Mouse (Mus musculus) myocyte (in vitro differentiated cells): ENCODE results near the gene Svs2. TPM values are rescaled to one million over a fixed set of nuclear protein-coding genes. Genes with fewer than 3 reads are reported as not detected.

Source experiments
- H3K27me3 ChIP-seq: one replicate; pipeline ENCODE4 v1.6.1; 2011; ENCODE audit not compliant: control insufficient read depth, insufficient read depth, insufficient read length
- H3K36me3 ChIP-seq: one replicate; pipeline ENCODE4 v1.6.1; 2011; ENCODE audit not compliant: control insufficient read depth, insufficient read depth
- H3K4me2 ChIP-seq: one replicate; pipeline ENCODE4 v1.6.1; 2011; ENCODE audit warnings: low read depth, control low read depth
- H3K4me3 ChIP-seq: one replicate; pipeline ENCODE4 v1.5.1; 2011; ENCODE audit warnings: mild to moderate bottlenecking, control low read depth, moderate library complexity
- H3K79me2 ChIP-seq: one replicate; pipeline ENCODE4 v1.6.1; 2011; ENCODE audit not compliant: control insufficient read depth, insufficient read depth
- H3ac ChIP-seq: one replicate; pipeline ENCODE4 v1.6.1; 2011; ENCODE audit not compliant: control insufficient read depth, insufficient read length
- CEBPB ChIP-seq: IDR thresholded peaks from 2 replicates; pipeline ENCODE4 v1.6.1; 2011; ENCODE audit warnings: mild to moderate bottlenecking, moderate library complexity; ENCODE audit not compliant: poor library complexity, insufficient read depth, severe bottlenecking
- E2F4 ChIP-seq: IDR thresholded peaks from one replicate; pipeline ENCODE4 v1.6.1; 2011; ENCODE audit warnings: mild to moderate bottlenecking, control low read depth, moderate library complexity; ENCODE audit not compliant: insufficient read depth
- MAX ChIP-seq: IDR thresholded peaks from one replicate; pipeline ENCODE4 v1.6.1; 2011; ENCODE audit warnings: low read depth, mild to moderate bottlenecking, control low read depth
- MYOD1 ChIP-seq, 3 experiments: IDR thresholded peaks; one replicate each; pipeline ENCODE4 v1.6.1; 2011; ENCODE audit warnings: control low read depth in 2 of 3, low read depth in 2 of 3, mild to moderate bottlenecking in 2 of 3, moderate library complexity in 1 of 3; ENCODE audit not compliant: insufficient read length in 2 of 3, control insufficient read depth in 1 of 3
- MYOG ChIP-seq, 3 experiments: IDR thresholded peaks; one replicate each; pipeline ENCODE4 v1.6.1; 2011; ENCODE audit warnings: control low read depth in 2 of 3, low read depth in 2 of 3, mild to moderate bottlenecking in 2 of 3; ENCODE audit not compliant: insufficient read length in 2 of 3, control insufficient read depth in 1 of 3, insufficient read depth in 1 of 3
- POLR2A ChIP-seq: IDR thresholded peaks from one replicate; pipeline ENCODE4 v1.6.1; 2011; ENCODE audit warnings: low read depth, mild to moderate bottlenecking, control low read depth, moderate library complexity; ENCODE audit not compliant: insufficient read length
- POLR2AphosphoS2 ChIP-seq: IDR thresholded peaks from one replicate; pipeline ENCODE4 v1.6.1; 2011; ENCODE audit warnings: low read depth, control low read depth; ENCODE audit not compliant: insufficient read length
- REST ChIP-seq: IDR thresholded peaks from one replicate; pipeline ENCODE4 v1.6.1; 2011; ENCODE audit warnings: mild to moderate bottlenecking, control low read depth, moderate library complexity; ENCODE audit not compliant: insufficient read depth, insufficient read length
- SRF ChIP-seq: IDR thresholded peaks from one replicate; pipeline ENCODE4 v1.6.1; 2011; ENCODE audit warnings: low read depth; ENCODE audit not compliant: control insufficient read depth, insufficient read length
- TCF12 ChIP-seq: IDR thresholded peaks from one replicate; pipeline ENCODE4 v1.6.1; 2011; ENCODE audit warnings: mild to moderate bottlenecking, control low read depth; ENCODE audit not compliant: poor library complexity, insufficient read depth, severe bottlenecking
- TCF3 ChIP-seq: IDR thresholded peaks from one replicate; pipeline ENCODE4 v1.6.1; 2011; ENCODE audit warnings: low read depth, control low read depth; ENCODE audit not compliant: insufficient read length
- USF1 ChIP-seq: IDR thresholded peaks from one replicate; pipeline ENCODE4 v1.6.1; 2011; ENCODE audit warnings: low read depth, mild to moderate bottlenecking, control low read depth, moderate library complexity
- polyA plus RNA-seq: library from polyadenylated mRNA; unstranded; fragments of >200 nt; fragmentation: generic; extraction: Trizol; gene quantifications from one replicate; pipeline ENCODE4 v1.2.1, GENCODE M21; 2012; ENCODE audit warnings: missing spikeins

The Svs2 gene
- polyA plus RNA-seq, 1 experiment, result not detected

- Histone ChIP-seq H3K36me3 (no peaks in the 10 kb centered on the region), H3K27me3 (peaks cover 31% of the 10 kb centered on the region), H3ac (no peak within 1 kb of the TSS), H3K4me2 (no peak within 1 kb of the TSS), H3K79me2 (no peaks in the 10 kb centered on the region), H3K4me3 (no peak within 1 kb of the TSS)
- TF ChIP-seq TCF12, result no peak
- TF ChIP-seq POLR2AphosphoS2, result no peak
- no peak for TF ChIP-seq SRF
- TF ChIP-seq E2F4, result no peak
- TF ChIP-seq POLR2A, result no peak
- TF ChIP-seq TCF3, result no peak
- no peak for TF ChIP-seq USF1
- no peak for TF ChIP-seq MAX
- TF ChIP-seq MYOG (IDR thresholded peaks at IDR 0.05; ENCODE audit: control insufficient read depth in 1 of 3, insufficient read depth in 1 of 3, insufficient read length in 2 of 3, low read depth in 2 of 3), result no peak
- TF ChIP-seq CEBPB, result no peak
- TF ChIP-seq MYOD1 (IDR thresholded peaks at IDR 0.05; ENCODE audit: control insufficient read depth in 1 of 3, insufficient read length in 2 of 3, low read depth in 2 of 3), result no peak
- no peak for TF ChIP-seq REST
Measured at GRCm38 (mm10) chr2:164199626-164200327, 38.5 kb downstream of the Svs2 start, which contains the start of gene Wfdc15a. Gene Wfdc15a (minus strand): TSS chr2:164200130.

- H3K36me3 ChIP-seq, result no peaks in the 10 kb centered on the region
- H3K79me2 ChIP-seq, result no peaks in the 10 kb centered on the region
- no peak overlapping the region for H3K4me3 ChIP-seq
- peaks cover 54% of the 10 kb centered on the region for H3K27me3 ChIP-seq
- TF ChIP-seq MYOG (IDR thresholded peaks at IDR 0.05; ENCODE audit: control insufficient read depth in 1 of 3, insufficient read depth in 1 of 3, insufficient read length in 2 of 3, low read depth in 2 of 3) (no peak), TCF12 (no peak), SRF (no peak), REST (no peak), TCF3 (no peak), MYOD1 (IDR thresholded peaks at IDR 0.05; ENCODE audit: control insufficient read depth in 1 of 3, insufficient read length in 2 of 3, low read depth in 2 of 3) (no peak), CEBPB (no peak), E2F4 (no peak), POLR2AphosphoS2 (no peak), USF1 (no peak), POLR2A (no peak), MAX (no peak)
- no peak overlapping the region for H3K4me2 ChIP-seq
- H3ac ChIP-seq, result no peak overlapping the region
Measured at GRCm38 (mm10) chr2:164196700-164196990, 41.6 kb downstream of the Svs2 start.

- no peak for TF ChIP-seq TCF12
- no peak for TF ChIP-seq CEBPB
- no peak for TF ChIP-seq MYOD1 (IDR thresholded peaks at IDR 0.05; ENCODE audit: control insufficient read depth in 1 of 3, insufficient read length in 2 of 3, low read depth in 2 of 3)
- TF ChIP-seq TCF3, result no peak
- TF ChIP-seq MYOG (IDR thresholded peaks at IDR 0.05; ENCODE audit: control insufficient read depth in 1 of 3, insufficient read depth in 1 of 3, insufficient read length in 2 of 3, low read depth in 2 of 3), result no peak
- TF ChIP-seq E2F4, result no peak
- TF ChIP-seq SRF, result no peak
- no peak for TF ChIP-seq MAX
- TF ChIP-seq POLR2AphosphoS2, result no peak
- no peak for TF ChIP-seq USF1
- no peak for TF ChIP-seq POLR2A
- TF ChIP-seq REST, result no peak
- Histone ChIP-seq H3K36me3 (no peaks in the 10 kb centered on the region), H3K4me3 (no peak overlapping the region), H3K4me2 (no peak overlapping the region), H3K27me3 (peaks cover 59% of the 10 kb centered on the region), H3K79me2 (no peaks in the 10 kb centered on the region), H3ac (no peak overlapping the region)
Measured at GRCm38 (mm10) chr2:164195971-164196699, 42.1 kb downstream of the Svs2 start.

- Histone ChIP-seq H3K36me3 (no peaks in the 10 kb centered on the region), H3K4me3 (no peak overlapping the region), H3ac (no peak overlapping the region), H3K4me2 (no peak overlapping the region), H3K79me2 (no peaks in the 10 kb centered on the region), H3K27me3 (peaks cover 70% of the 10 kb centered on the region)
- TF ChIP-seq MAX (no peak), MYOG (IDR thresholded peaks at IDR 0.05; ENCODE audit: control insufficient read depth in 1 of 3, insufficient read depth in 1 of 3, insufficient read length in 2 of 3, low read depth in 2 of 3) (no peak), REST (no peak), POLR2AphosphoS2 (no peak), TCF3 (no peak), CEBPB (no peak), MYOD1 (IDR thresholded peaks at IDR 0.05; ENCODE audit: control insufficient read depth in 1 of 3, insufficient read length in 2 of 3, low read depth in 2 of 3) (no peak), E2F4 (no peak), SRF (no peak)
Measured at GRCm38 (mm10) chr2:164194959-164195630, 43.2 kb downstream of the Svs2 start.
